Mouse (Mus musculus) thymus, adult 2 months (tissue): ENCODE data around the gene Ift88.

Experiments used
- CTCF ChIP-seq: fragments of 200-500 bp; IDR thresholded peaks from 2 replicates; pipeline ENCODE4 v1.5.1; 2012; ENCODE audit warnings: mild to moderate bottlenecking, control low read depth, low read length, moderate library complexity, borderline replicate concordance; ENCODE audit not compliant: control insufficient read depth, poor library complexity, insufficient read depth; ENCODE audit errors: extremely low read depth
- POLR2A ChIP-seq: fragments of 200-500 bp; IDR thresholded peaks from 2 replicates; pipeline ENCODE4 v1.6.1; 2012; ENCODE audit warnings: mild to moderate bottlenecking, low read length, control low read depth, moderate library complexity; ENCODE audit not compliant: control insufficient read depth, poor library complexity, insufficient read depth; ENCODE audit errors: extremely low read depth

GRCm38 (mm10) chr14:57407039-57407987 is 16.5 kb upstream of the Ift88 start:
- no peak for TF ChIP-seq CTCF
- no peak for TF ChIP-seq POLR2A
